Mouse (Mus musculus): ENCODE results near the gene Atg7. TPM values are rescaled to one million over a fixed set of nuclear protein-coding genes. Genes with fewer than 3 reads are reported as not detected.

Gene Atg7
- polyA plus RNA-seq, 1 experiment from 2014 or later, result 17.7 TPM

DNA sequence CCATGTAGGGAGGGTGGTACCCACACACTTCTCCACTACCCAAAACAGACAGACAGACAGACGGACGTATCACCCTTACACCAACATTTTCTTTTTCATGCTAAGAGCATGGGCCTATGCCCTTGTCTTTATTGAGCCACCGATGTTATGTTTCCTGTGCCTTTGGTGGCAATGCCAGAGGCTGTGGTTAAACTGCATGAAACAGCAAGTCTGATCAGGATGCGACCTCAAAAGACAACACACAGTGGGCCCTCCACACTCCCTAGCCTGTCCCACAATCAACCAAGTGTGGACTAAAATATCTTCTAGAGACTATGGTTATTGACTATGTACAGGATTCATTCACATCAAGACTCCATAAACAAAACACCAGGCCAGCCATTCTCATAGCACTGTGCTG, 256.1 kb downstream of the Atg7 start:
- no peak overlapping the region for H3K9ac ChIP-seq
- ATAC-seq (replicated peaks), result no peak

DNA sequence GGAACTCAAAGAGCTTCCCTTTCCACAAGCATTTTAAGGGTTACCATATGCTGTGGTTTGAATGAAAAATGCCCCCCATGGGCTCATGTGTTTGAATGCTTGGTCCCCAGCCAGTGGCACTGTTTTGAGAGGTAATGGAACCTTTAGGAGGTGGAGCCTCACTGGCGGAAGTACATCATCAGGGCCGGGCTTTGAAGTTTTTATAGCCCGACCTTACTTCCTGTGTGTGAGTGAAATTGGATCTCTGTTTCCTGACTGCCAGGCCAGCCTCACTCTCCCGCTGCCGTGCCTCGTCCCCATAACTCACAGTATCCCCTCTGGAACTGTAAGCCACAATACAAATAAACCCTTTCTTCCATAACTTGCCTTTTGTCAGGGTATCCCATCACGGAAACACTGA, 256.8 kb downstream of the Atg7 start:
- no peak for ATAC-seq (replicated peaks)
- 41% methylated on average over 7 of the region's 7 CpGs for WGBS
- H3K4me3 ChIP-seq, result no peak overlapping the region
- H3K9me3 ChIP-seq, result no peaks in the 10 kb centered on the region
- no peak overlapping the region for H3K9ac ChIP-seq
- peak overlapping the region; percentile 69 for H3K27ac ChIP-seq
- H3K27me3 ChIP-seq (replicated peaks), result no peaks in the 10 kb centered on the region
- H3K4me1 ChIP-seq, result peaks cover 47% of the 10 kb centered on the region
- H3K36me3 ChIP-seq (replicated peaks), result no peaks in the 10 kb centered on the region
- H3K4me2 ChIP-seq, result peak overlapping the region; percentile 29; the same call in 1 of the 2 replicates

More for the DNA sequence above, 256.1 kb downstream of the Atg7 start:
- Histone ChIP-seq H3K27me3 (replicated peaks) (no peaks in the 10 kb centered on the region), H3K4me3 (no peak overlapping the region), H3K4me2 (no peak overlapping the region), H3K4me1 (peaks cover 42% of the 10 kb centered on the region), H3K9me3 (no peaks in the 10 kb centered on the region), H3K27ac (no peak overlapping the region), H3K36me3 (replicated peaks) (no peaks in the 10 kb centered on the region)
- 97% methylated on average over 4 of the region's 4 CpGs for WGBS

- peaks cover 48% of the 10 kb centered on the region for H3K4me1 ChIP-seq
- peak overlapping the region; percentile 29; the same call in 1 of the 2 replicates for H3K4me2 ChIP-seq
- H3K36me3 ChIP-seq (replicated peaks), result no peaks in the 10 kb centered on the region
- WGBS, result 22% methylated on average over 10 of the region's 10 CpGs
- no peaks in the 10 kb centered on the region for H3K27me3 ChIP-seq (replicated peaks)
- no peak overlapping the region for H3K9ac ChIP-seq
- H3K9me3 ChIP-seq, result no peaks in the 10 kb centered on the region
- peak overlapping the region; percentile 69 for H3K27ac ChIP-seq
- 0 out of 2 replicates have a peak, but pooled peaks have one; percentile 15 for ATAC-seq (replicated peaks)
- H3K4me3 ChIP-seq, result no peak overlapping the region
These were observed 257.3 kb downstream of the Atg7 start for GRCm38 (mm10) chr6:114900194-114900593.

DNA sequence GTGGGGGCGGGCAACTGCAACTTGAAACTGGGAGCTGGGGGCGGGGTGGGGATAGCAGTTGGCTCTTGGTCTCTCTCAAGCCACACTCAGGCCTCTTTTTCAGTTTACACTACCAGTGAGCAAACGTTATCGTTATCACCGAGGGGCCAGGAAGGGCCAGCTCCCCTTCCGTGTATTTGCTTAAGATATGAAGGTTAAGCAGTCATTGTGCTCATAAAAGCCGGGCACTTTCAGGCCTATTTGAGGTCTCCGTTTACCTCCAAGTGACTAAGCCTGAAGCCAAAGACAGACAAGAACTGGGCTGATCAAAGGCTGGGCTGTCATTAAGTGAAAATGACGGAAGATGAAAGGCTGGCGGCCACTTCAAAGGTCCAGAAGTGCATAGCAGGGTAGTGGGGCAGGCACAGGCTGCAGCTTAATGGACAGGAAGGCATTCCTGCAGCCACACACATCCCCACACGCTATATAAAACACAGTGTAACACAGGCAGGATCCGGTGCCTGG, 258.5 kb downstream of the Atg7 start:
- no peak overlapping the region for H3K4me3 ChIP-seq
- no peaks in the 10 kb centered on the region for H3K27me3 ChIP-seq (replicated peaks)
- H3K36me3 ChIP-seq (replicated peaks), result no peaks in the 10 kb centered on the region
- H3K4me2 ChIP-seq, result peak overlapping the region; percentile 14
- peaks cover 59% of the 10 kb centered on the region for H3K4me1 ChIP-seq
- H3K9me3 ChIP-seq, result no peaks in the 10 kb centered on the region
- no peak overlapping the region; the same call in 1 of the 2 replicates for H3K9ac ChIP-seq
- peak; percentile 37 for ATAC-seq (replicated peaks)
- H3K27ac ChIP-seq, result peak overlapping the region; percentile 69
- WGBS, result 8% methylated on average over 12 of the region's 12 CpGs

GRCm38 (mm10) chr6:114901921-114902320, 259.0 kb downstream of the Atg7 start:
- WGBS, result 10% methylated on average over 4 of the region's 4 CpGs

DNA sequence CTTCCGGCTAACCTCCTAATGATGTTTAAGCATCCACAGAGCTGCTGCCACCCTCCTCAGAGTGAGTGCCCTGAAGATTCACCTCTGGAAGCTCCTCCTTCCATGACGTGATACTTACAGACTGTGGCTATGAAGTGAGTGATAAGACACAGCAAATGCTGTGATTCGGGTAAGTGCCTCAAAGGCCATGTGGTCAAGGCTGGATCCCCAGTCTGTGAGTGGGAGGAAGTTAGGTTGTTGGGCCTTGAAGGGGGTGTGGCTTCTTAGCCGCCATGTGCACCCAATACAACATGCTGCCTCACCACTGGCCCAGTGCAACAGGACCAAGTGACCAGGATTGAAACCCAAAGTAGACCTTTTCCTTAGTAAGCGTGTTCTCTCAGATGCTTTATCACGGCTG, 261.3 kb downstream of the Atg7 start:
- Histone ChIP-seq H3K9me3 (no peaks in the 10 kb centered on the region), H3K9ac (no peak overlapping the region), H3K36me3 (replicated peaks) (no peaks in the 10 kb centered on the region), H3K27me3 (replicated peaks) (no peaks in the 10 kb centered on the region), H3K27ac (no peak overlapping the region), H3K4me1 (peaks cover 67% of the 10 kb centered on the region), H3K4me3 (no peak overlapping the region), H3K4me2 (no peak overlapping the region)
- no peak for ATAC-seq (replicated peaks)
- 71% methylated on average over 6 of the region's 6 CpGs for WGBS

More at GRCm38 (mm10) chr6:114901921-114902320, 259.0 kb downstream of the Atg7 start:
- no peak; the same call in 1 of the 2 replicates for ATAC-seq (replicated peaks)
- no peaks in the 10 kb centered on the region for H3K9me3 ChIP-seq
- no peaks in the 10 kb centered on the region for H3K27me3 ChIP-seq (replicated peaks)
- H3K9ac ChIP-seq, result no peak overlapping the region
- peak overlapping the region; percentile 69 for H3K27ac ChIP-seq
- H3K4me1 ChIP-seq, result peaks cover 65% of the 10 kb centered on the region
- H3K4me3 ChIP-seq, result no peak overlapping the region
- H3K36me3 ChIP-seq (replicated peaks), result no peaks in the 10 kb centered on the region
- peak overlapping the region; percentile 14 for H3K4me2 ChIP-seq

GRCm38 (mm10) chr6:114904818-114905217, 261.9 kb downstream of the Atg7 start:
- Histone ChIP-seq H3K4me3 (no peak overlapping the region), H3K9me3 (no peaks in the 10 kb centered on the region), H3K4me1 (peaks cover 61% of the 10 kb centered on the region)

DNA sequence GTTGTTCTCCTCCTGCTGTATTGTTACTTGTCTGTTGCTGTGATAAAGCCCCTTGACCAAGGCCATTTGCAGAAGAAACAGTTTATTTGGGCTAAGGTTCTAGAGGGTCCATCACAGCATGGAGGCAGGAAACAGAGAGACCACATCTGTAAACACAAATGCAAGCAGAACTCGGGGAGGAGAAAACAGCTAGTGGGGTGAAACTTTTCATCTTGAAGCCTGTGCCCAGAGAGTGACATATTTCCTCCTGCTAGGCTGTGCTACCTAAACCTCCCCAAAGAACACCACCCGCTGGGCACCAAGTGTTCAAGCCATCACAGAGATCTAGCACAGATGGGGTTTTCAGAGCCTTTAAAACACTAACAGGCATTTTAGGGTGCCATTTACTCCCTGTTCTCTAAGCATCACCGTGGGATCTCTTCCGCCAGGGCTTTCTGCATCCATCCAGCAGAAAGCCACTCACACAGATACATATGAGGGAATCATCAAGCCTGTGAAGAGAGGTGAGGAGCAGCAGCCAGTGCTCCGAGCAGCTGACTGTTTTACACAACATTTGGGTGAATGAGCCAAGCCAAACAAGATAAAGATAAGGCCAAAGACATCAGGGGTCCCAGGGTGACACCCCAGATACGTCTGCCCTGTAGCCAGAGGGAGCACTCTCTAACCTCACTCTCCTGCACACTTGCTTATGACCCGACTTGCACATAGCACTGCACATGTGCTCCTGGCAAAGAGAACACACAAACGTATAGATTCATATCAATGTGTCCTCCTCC, 262.5 kb downstream of the Atg7 start:
- no peaks in the 10 kb centered on the region for H3K9me3 ChIP-seq
- H3K4me3 ChIP-seq, result no peak overlapping the region
- no peak overlapping the region for H3K4me2 ChIP-seq
- H3K36me3 ChIP-seq (replicated peaks), result no peaks in the 10 kb centered on the region
- no peak overlapping the region for H3K27ac ChIP-seq
- H3K9ac ChIP-seq, result no peak overlapping the region
- ATAC-seq (replicated peaks), result no peak
- no peaks in the 10 kb centered on the region for H3K27me3 ChIP-seq (replicated peaks)
- peaks cover 55% of the 10 kb centered on the region for H3K4me1 ChIP-seq
- WGBS, result 85% methylated on average over 8 of the region's 8 CpGs

More at GRCm38 (mm10) chr6:114904818-114905217, 261.9 kb downstream of the Atg7 start:
- no peak overlapping the region for H3K27ac ChIP-seq
- no peaks in the 10 kb centered on the region for H3K27me3 ChIP-seq (replicated peaks)
- no peak for ATAC-seq (replicated peaks)
- no peaks in the 10 kb centered on the region for H3K36me3 ChIP-seq (replicated peaks)
- WGBS, result 90% methylated on average over 3 of the region's 3 CpGs
- H3K9ac ChIP-seq, result no peak overlapping the region
- H3K4me2 ChIP-seq, result no peak overlapping the region

- WGBS, result 73% methylated on average over 5 of the region's 5 CpGs
- no peak overlapping the region for H3K27ac ChIP-seq
- H3K27me3 ChIP-seq (replicated peaks), result no peaks in the 10 kb centered on the region
- H3K36me3 ChIP-seq (replicated peaks), result no peaks in the 10 kb centered on the region
- no peak overlapping the region for H3K4me2 ChIP-seq
- ATAC-seq (replicated peaks), result no peak
- H3K9ac ChIP-seq, result no peak overlapping the region
- H3K4me3 ChIP-seq, result no peak overlapping the region
- H3K4me1 ChIP-seq, result peaks cover 51% of the 10 kb centered on the region
- H3K9me3 ChIP-seq, result no peaks in the 10 kb centered on the region
These were observed 263.3 kb downstream of the Atg7 start for GRCm38 (mm10) chr6:114906209-114906608.

GRCm38 (mm10) chr6:114907459-114907858, 264.6 kb downstream of the Atg7 start:
- H3K4me1 ChIP-seq, result peaks cover 49% of the 10 kb centered on the region
- H3K36me3 ChIP-seq (replicated peaks), result no peaks in the 10 kb centered on the region
- no peak overlapping the region for H3K27ac ChIP-seq
- no peak overlapping the region for H3K9ac ChIP-seq
- H3K9me3 ChIP-seq, result no peaks in the 10 kb centered on the region
- no peak overlapping the region for H3K4me2 ChIP-seq
- 93% methylated on average over 6 of the region's 6 CpGs for WGBS
- H3K27me3 ChIP-seq (replicated peaks), result no peaks in the 10 kb centered on the region
- no peak for ATAC-seq (replicated peaks)
- H3K4me3 ChIP-seq, result no peak overlapping the region

GRCm38 (mm10) chr6:114909801-114910200, 266.9 kb downstream of the Atg7 start:
- Histone ChIP-seq H3K9me3 (no peaks in the 10 kb centered on the region), H3K4me3 (no peak overlapping the region), H3K36me3 (replicated peaks) (no peaks in the 10 kb centered on the region), H3K27me3 (replicated peaks) (no peaks in the 10 kb centered on the region), H3K4me2 (no peak overlapping the region), H3K27ac (no peak overlapping the region), H3K9ac (no peak overlapping the region), H3K4me1 (peaks cover 53% of the 10 kb centered on the region)
- ATAC-seq (replicated peaks), result no peak
- WGBS, result 90% methylated on average over 7 of the region's 7 CpGs
